Mouse (Mus musculus): Measurements from ENCODE around the gene Stx11. TPM values are rescaled to one million over a fixed set of nuclear protein-coding genes. Genes with fewer than 3 reads are reported as not detected.

Stx11 gene
- polyA plus RNA-seq, 1 experiment = 0.23 TPM

DNA sequence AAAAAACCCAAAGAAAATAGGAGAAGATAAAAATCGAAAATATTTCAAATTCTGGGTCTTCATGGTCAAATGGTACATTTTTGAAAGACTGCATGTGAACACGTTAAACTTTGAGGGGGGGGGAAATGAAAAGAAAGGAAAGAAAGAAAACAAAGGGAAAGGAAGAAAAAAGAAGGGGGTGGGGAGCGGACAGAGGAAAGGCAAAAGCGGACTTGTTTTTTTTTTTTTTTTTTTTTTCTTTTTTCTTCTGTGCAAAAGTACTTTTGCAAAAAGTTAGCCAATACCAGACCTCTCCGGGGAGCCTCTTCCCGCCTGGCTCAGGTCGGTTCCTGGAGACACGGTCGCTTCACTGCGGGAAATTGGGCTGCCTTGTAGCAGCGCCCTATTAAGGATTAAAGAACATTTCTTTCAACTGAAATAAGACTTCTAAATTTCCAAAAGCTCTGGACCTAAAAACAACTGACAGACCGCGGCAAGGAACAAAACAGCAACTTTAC, 42.0 kb downstream of the Stx11 start:
- no peak overlapping the region; the same call in 1 of the 2 replicates for H3K27ac ChIP-seq (ENCODE audit: control insufficient read depth, insufficient read depth, low read depth, low read length)
- no peak for TF ChIP-seq POLR2A (IDR thresholded peaks at IDR 0.05; ENCODE audit: control insufficient read depth, low read depth, low read length)
- no peak for TF ChIP-seq CTCF (IDR thresholded peaks at IDR 0.05; ENCODE audit: control insufficient read depth, insufficient read depth, insufficient replicate concordance, low read depth, low read length)
- no peaks in the 10 kb centered on the region for H3K36me3 ChIP-seq (ENCODE audit: control insufficient read depth, insufficient read depth, low read length)
- no peaks in the 10 kb centered on the region for H3K27me3 ChIP-seq (ENCODE audit: control insufficient read depth, insufficient read depth, low read length)
- peak overlapping the region; percentile 75 for H3K4me3 ChIP-seq (ENCODE audit: control insufficient read depth, low read depth, low read length)
- peaks cover 2% of the 10 kb centered on the region for H3K4me1 ChIP-seq (ENCODE audit: control insufficient read depth, insufficient read depth, low read length)

DNA sequence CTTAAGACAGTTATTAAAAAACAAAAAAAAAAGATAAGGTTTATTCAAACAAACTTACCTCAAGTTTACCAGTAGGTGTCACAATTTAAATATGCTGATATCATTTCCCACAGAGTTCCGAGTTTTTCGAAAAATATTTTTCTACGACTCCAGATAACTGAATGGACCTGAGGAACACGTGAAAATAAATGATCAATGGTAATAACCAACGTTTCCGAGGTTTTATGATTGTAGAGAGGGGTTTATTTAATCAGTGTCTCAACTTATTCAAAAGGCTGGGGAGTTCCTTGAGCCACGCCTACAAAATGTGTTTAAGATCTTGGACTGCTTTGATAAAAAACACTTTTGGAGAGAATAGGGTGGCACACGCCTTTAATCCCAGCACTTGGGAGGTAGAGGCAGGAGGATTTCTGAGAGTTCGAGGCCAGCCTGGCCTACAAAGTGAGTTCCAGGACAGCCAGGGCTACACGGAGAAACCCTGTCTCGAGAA, 42.5 kb downstream of the Stx11 start:
- H3K4me3 ChIP-seq (ENCODE audit: control insufficient read depth, low read depth, low read length) = no peak overlapping the region
- H3K27ac ChIP-seq (ENCODE audit: control insufficient read depth, insufficient read depth, low read depth, low read length) = no peak overlapping the region
- TF ChIP-seq POLR2A (IDR thresholded peaks at IDR 0.05; ENCODE audit: control insufficient read depth, low read depth, low read length) = no peak
- no peak for TF ChIP-seq CTCF (IDR thresholded peaks at IDR 0.05; ENCODE audit: control insufficient read depth, insufficient read depth, insufficient replicate concordance, low read depth, low read length)
- no peaks in the 10 kb centered on the region for H3K27me3 ChIP-seq (ENCODE audit: control insufficient read depth, insufficient read depth, low read length)
- no peaks in the 10 kb centered on the region for H3K36me3 ChIP-seq (ENCODE audit: control insufficient read depth, insufficient read depth, low read length)
- H3K4me1 ChIP-seq (ENCODE audit: control insufficient read depth, insufficient read depth, low read length) = peaks cover 2% of the 10 kb centered on the region

DNA sequence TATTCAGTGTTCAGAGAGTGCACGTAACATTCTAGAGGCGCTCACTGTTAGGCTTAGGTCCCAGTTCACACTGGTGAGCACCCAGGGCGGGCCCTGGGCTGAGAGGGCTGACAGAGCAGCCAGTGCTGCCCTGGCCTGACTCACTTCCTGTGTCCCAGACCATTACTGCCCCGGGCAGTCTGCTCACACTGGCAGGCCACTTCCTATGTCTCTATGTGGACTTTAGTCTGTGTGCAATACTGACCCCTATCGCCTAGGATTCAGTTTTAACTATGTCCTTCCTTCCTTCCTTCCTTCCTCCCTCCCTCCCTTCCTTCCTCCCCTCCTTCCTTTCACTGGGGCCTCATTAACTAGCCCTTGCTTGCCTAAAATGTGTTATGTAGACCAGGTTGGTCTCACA, 44.8 kb downstream of the Stx11 start:
- Histone ChIP-seq H3K36me3 (ENCODE audit: control insufficient read depth, insufficient read depth, low read length) (no peaks in the 10 kb centered on the region), H3K27me3 (ENCODE audit: control insufficient read depth, insufficient read depth, low read length) (no peaks in the 10 kb centered on the region), H3K27ac (ENCODE audit: control insufficient read depth, insufficient read depth, low read depth, low read length) (no peak overlapping the region), H3K4me3 (ENCODE audit: control insufficient read depth, low read depth, low read length) (no peak overlapping the region), H3K4me1 (ENCODE audit: control insufficient read depth, insufficient read depth, low read length) (peaks cover 5% of the 10 kb centered on the region)
- TF ChIP-seq POLR2A (IDR thresholded peaks at IDR 0.05; ENCODE audit: control insufficient read depth, low read depth, low read length) = no peak
- no peak for TF ChIP-seq CTCF (IDR thresholded peaks at IDR 0.05; ENCODE audit: control insufficient read depth, insufficient read depth, insufficient replicate concordance, low read depth, low read length)

DNA sequence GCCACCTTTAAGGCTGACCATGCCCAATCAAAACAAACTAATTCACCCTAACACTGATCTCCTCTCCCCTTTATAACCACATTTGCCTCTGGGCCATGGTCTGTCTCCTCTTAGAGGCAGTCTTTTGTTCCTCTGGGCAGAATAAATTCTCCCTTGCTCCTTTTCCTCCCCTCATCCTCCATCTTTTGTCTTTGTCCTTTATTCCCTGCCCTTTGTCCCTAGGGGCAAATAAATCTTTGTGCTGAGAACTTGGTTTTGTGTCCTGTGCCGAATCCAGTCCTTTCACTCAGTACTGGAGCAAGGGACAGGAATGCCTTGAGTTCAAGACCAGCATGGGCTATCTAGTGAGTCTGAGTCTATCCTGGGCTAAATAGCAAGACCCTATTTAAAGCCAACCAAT, 46.5 kb downstream of the Stx11 start:
- H3K4me1 ChIP-seq (ENCODE audit: control insufficient read depth, insufficient read depth, low read length) = peaks cover 3% of the 10 kb centered on the region; the same call in 1 of the 2 replicates
- H3K27ac ChIP-seq (ENCODE audit: control insufficient read depth, insufficient read depth, low read depth, low read length) = no peak overlapping the region
- no peaks in the 10 kb centered on the region for H3K27me3 ChIP-seq (ENCODE audit: control insufficient read depth, insufficient read depth, low read length)
- no peaks in the 10 kb centered on the region for H3K36me3 ChIP-seq (ENCODE audit: control insufficient read depth, insufficient read depth, low read length)
- no peak overlapping the region for H3K4me3 ChIP-seq (ENCODE audit: control insufficient read depth, low read depth, low read length)
- TF ChIP-seq CTCF (IDR thresholded peaks at IDR 0.05; ENCODE audit: control insufficient read depth, insufficient read depth, insufficient replicate concordance, low read depth, low read length) = no peak
- TF ChIP-seq POLR2A (IDR thresholded peaks at IDR 0.05; ENCODE audit: control insufficient read depth, low read depth, low read length) = no peak

DNA sequence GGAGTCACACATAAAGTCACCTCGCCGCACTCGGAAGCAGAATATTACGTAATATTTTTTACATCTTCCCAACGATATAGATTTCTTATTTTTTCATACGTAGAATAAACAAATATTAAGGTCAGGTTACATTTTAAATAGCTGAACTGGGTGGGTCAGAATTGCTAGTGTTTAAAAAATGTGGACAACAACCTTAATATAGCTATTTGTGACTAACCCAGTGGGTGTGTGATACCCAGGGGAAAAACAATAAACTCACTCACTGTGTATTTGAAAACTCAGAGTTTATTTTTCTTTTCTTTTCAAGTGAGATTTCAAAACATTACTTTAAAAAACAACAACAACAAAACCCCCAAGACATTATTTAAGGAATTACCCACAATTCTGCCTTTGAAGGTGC, 47.7 kb downstream of the Stx11 start:
- no peaks in the 10 kb centered on the region for H3K27me3 ChIP-seq (ENCODE audit: control insufficient read depth, insufficient read depth, low read length)
- H3K4me3 ChIP-seq (ENCODE audit: control insufficient read depth, low read depth, low read length) = no peak overlapping the region
- no peak overlapping the region for H3K27ac ChIP-seq (ENCODE audit: control insufficient read depth, insufficient read depth, low read depth, low read length)
- H3K36me3 ChIP-seq (ENCODE audit: control insufficient read depth, insufficient read depth, low read length) = no peaks in the 10 kb centered on the region
- H3K4me1 ChIP-seq (ENCODE audit: control insufficient read depth, insufficient read depth, low read length) = peaks cover 7% of the 10 kb centered on the region
- TF ChIP-seq CTCF (IDR thresholded peaks at IDR 0.05; ENCODE audit: control insufficient read depth, insufficient read depth, insufficient replicate concordance, low read depth, low read length) (no peak), POLR2A (IDR thresholded peaks at IDR 0.05; ENCODE audit: control insufficient read depth, low read depth, low read length) (no peak)

DNA sequence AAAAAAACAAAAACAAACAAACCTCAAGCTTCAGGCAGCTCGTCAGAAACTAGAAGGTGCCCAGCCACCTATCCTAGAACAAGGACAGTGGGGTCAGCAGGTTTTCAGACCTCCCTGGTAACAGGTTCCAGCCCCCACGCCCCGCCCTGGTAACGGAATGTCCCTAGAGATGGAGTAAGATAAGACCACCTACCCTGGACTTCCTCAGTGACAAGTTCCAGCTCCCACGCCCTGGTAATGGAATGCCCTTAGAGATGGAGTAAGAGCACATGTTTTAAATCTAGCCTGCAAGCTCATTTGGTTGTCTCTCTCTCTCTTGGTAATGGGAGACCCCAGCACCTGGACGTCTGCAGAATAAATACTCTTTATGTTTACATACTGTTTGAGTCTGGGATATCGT, 48.3 kb downstream of the Stx11 start:
- H3K36me3 ChIP-seq (ENCODE audit: control insufficient read depth, insufficient read depth, low read length) = no peaks in the 10 kb centered on the region

DNA sequence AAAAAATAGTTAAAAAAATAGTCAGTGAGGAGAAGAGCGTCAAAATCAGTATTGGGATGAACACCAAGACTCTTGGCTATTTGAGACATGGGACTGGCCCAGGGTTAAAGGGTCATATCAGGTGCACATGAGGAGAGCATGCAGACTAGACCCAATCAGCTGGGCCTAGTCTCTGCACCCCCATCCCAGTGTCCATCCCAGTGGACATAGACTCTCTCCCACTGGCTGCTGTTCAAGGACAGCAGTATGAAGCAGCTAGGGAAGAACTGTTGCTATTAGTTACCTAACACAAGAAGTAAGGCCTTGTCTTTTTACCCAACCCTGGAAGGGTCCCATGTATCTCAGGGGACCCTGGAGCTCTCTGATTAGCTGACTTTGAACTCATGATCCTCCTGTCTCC, 49.9 kb downstream of the Stx11 start:
- H3K27ac ChIP-seq (ENCODE audit: control insufficient read depth, insufficient read depth, low read depth, low read length) = no peak overlapping the region
- TF ChIP-seq CTCF (IDR thresholded peaks at IDR 0.05; ENCODE audit: control insufficient read depth, insufficient read depth, insufficient replicate concordance, low read depth, low read length) (no peak), POLR2A (IDR thresholded peaks at IDR 0.05; ENCODE audit: control insufficient read depth, low read depth, low read length) (no peak)
- H3K36me3 ChIP-seq (ENCODE audit: control insufficient read depth, insufficient read depth, low read length) = no peaks in the 10 kb centered on the region
- H3K4me3 ChIP-seq (ENCODE audit: control insufficient read depth, low read depth, low read length) = no peak overlapping the region
- H3K27me3 ChIP-seq (ENCODE audit: control insufficient read depth, insufficient read depth, low read length) = no peaks in the 10 kb centered on the region
- H3K4me1 ChIP-seq (ENCODE audit: control insufficient read depth, insufficient read depth, low read length) = peaks cover 8% of the 10 kb centered on the region

More for the DNA sequence above, 48.3 kb downstream of the Stx11 start:
- peaks cover 8% of the 10 kb centered on the region for H3K4me1 ChIP-seq (ENCODE audit: control insufficient read depth, insufficient read depth, low read length)
- H3K27ac ChIP-seq (ENCODE audit: control insufficient read depth, insufficient read depth, low read depth, low read length) = no peak overlapping the region
- no peak overlapping the region for H3K4me3 ChIP-seq (ENCODE audit: control insufficient read depth, low read depth, low read length)
- TF ChIP-seq CTCF (IDR thresholded peaks at IDR 0.05; ENCODE audit: control insufficient read depth, insufficient read depth, insufficient replicate concordance, low read depth, low read length) (no peak), POLR2A (IDR thresholded peaks at IDR 0.05; ENCODE audit: control insufficient read depth, low read depth, low read length) (no peak)
- H3K27me3 ChIP-seq (ENCODE audit: control insufficient read depth, insufficient read depth, low read length) = no peaks in the 10 kb centered on the region
